Mouse (Mus musculus): ENCODE measurements around the gene Col12a1. TPM values are rescaled to one million over a fixed set of nuclear protein-coding genes. Genes with fewer than 3 reads are reported as not detected.
"Not testable (repeated sequence)": the region's sequence is repeated elsewhere in the genome, so short reads cannot be mapped to it uniquely, and the experiment has no call there.

Gene Col12a1
- total RNA-seq, 1 experiment from 2014 or later = not detected

DNA sequence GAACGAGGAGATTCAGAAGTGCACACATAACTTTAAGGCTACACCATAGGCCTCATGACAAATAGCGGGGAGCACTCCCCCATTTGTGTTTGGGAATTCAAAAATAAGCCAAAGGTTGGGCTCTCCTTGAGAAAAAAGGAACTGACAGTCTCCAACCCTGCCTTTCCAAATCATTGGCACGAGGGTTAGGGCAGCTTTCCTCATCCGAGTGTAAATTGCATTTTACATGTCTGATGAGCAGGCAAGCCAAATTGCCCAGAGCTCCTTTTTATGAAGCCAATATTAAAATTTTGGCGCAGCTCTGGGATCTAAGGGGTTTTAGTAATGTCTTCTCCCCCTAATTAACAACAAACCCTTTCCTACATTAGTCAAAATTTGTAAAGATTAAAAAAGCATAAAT lies 2.1 kb downstream of the Col12a1 start:
- ATAC-seq (replicated peaks; ENCODE audit: insufficient number of reproducible peaks, low FRiP score, low TSS enrichment, poor library complexity, severe bottlenecking) = no peak

DNA sequence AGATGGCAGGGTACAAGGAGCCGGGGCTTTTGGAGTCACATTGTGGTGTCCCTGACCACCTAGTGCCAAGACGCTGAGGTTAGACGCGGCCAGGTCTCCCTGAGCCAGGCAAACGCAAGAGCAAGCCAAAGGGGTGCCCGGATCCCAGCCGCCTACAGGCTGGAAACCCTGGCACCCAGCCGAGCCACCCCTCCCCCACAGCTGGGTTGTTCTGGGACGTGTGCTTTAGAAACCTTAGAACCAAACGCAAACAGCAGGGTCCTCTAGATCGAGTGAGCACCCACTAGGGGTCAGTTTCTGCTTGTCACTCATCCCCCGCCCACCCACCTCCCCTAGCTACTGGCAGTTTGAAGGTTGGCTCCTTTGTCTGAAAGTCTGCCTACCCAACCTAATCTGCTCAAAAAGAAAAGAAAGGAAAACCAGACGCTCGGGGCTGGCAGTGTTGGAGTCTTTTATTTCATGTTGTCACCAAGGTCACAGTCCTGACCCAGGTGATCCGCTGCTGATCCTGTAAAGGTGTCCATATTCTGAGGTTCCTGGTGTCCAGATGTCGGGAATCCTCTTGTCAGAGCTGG lies 4.1 kb downstream of the Col12a1 start:
- ATAC-seq (replicated peaks; ENCODE audit: insufficient number of reproducible peaks, low FRiP score, low TSS enrichment, poor library complexity, severe bottlenecking) = no peak

DNA sequence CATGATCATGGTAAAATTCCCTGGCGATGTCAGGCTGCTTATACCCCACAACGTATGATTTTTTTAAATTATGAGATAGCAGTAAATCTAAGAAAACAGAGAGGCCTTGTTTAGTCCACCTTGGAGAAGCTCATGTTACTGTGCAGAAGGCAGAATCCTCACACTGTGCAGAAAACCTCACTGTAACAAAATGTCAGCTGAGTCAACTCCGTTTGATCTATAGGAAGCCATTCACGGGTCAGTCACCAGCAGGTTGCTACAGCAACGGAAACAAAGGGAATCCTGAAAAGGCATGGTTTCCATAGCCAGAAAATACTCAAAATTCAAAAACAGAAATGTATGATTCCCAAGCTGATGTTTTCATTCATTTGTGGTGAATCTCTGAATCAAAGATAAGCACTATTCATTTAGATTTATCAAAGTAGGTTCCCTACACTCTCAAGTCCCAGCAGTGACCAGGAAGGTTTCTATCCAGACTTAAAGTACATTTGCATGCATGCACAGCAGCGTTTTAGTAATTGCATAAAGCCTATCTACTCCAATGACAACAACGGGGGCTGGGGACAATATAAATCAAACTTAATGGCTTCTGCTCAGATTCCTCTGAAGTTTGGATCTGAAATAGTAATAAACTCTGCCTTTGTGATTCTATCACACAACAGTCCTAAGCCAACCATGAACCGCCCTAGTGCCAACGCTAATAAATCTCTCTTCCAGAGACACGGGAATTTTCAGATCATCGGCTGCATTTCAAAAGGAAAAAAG lies 28.7 kb downstream of the Col12a1 start:
- no peak for ATAC-seq (replicated peaks; ENCODE audit: insufficient number of reproducible peaks, low FRiP score, low TSS enrichment, poor library complexity, severe bottlenecking)

DNA sequence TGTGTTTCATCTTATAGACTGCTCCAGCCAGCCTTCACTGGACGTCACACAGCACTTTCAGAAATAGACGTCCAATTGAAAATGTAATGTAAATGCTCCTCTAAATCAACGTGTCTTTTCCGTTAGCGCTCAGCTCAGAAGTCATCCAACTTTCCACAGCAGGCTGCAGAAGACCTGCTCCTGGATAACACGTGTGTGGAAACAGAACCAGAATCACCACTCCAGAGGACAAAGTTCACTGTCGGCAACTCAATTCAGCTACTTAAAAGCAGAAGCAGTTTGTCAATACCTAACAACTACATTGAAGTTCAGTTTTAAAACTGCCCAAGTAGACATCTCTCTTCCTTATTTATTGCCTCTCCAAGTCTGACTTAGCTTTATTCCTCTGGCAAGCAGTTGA lies 29.3 kb downstream of the Col12a1 start:
- ATAC-seq (replicated peaks; ENCODE audit: insufficient number of reproducible peaks, low FRiP score, low TSS enrichment, poor library complexity, severe bottlenecking) = no peak

DNA sequence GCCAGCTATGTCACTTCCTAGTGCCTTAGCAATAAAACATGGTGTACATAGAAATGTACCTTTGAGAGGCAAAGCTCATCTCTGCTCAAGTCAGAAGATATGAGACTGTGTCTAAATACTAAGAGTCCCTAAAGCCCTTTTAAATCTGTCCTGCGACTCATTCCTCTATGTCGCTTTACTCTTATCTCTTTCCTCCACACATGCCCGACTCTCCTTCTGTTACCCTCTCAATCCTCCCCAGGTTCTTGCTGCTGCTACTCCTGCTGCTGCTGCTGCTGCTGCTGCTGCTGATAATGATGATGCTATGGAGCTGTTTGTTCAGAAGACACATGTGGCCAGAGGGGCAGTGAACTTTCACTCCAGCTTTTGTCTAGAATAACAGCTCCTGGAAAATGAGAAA lies 31.4 kb downstream of the Col12a1 start:
- ATAC-seq (replicated peaks; ENCODE audit: insufficient number of reproducible peaks, low FRiP score, low TSS enrichment, poor library complexity, severe bottlenecking) = no peak

DNA sequence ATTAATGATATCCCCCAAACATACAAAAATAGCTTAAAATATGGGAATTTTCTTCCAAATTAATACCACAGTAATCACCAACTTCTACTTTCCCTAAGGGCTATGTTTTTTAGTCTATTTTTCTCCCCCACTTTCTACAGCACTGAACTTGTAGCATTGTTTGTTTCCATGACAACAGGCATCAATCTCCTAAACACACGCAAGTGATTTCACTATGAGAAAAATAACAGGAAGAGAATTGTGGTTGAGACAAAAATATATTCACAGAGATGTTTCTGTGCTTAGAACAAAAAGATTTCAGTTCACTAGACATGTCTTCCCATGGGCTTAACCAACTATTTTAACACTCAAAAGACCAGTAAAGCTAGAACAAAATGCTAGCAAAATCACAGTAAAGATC lies 32.6 kb downstream of the Col12a1 start:
- no peak for ATAC-seq (replicated peaks; ENCODE audit: insufficient number of reproducible peaks, low FRiP score, low TSS enrichment, poor library complexity, severe bottlenecking)

DNA sequence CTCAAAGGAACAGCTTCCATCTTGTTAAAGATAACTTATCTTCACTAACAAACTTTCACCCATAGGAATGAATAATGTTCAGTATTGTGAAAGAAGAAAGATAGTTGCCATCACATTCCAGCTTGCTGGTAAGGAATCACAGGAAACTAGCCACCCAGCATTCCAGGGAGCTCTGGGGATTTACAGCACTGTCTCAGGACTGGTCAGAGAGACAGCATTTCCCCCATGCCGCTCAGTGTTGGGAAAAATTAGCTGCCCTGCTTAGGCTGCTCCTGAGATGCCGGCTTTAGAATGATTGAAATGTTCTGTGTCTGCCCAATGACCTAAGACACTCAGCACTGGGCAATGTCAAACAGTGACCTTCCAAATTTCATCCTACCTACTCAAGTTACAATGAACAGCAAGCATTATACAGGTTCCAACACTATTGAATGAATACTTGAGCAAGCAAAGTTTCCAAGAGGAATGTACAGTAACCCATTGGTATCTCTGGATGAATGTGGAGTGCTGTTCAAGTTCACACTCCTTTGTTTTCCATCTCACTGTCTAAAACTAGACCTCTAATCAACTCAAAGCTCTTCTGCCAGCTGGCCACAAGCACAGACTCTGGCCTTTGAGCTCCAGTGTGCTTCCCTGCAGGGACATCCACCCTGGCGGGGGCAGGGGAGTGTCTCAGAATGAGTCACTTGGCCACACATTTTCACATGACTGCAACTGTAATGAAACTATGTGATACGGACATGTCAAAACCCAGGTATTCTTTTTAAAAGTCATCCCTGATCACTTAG lies 38.0 kb downstream of the Col12a1 start:
- ATAC-seq (replicated peaks; ENCODE audit: insufficient number of reproducible peaks, low FRiP score, low TSS enrichment, poor library complexity, severe bottlenecking) = no peak

DNA sequence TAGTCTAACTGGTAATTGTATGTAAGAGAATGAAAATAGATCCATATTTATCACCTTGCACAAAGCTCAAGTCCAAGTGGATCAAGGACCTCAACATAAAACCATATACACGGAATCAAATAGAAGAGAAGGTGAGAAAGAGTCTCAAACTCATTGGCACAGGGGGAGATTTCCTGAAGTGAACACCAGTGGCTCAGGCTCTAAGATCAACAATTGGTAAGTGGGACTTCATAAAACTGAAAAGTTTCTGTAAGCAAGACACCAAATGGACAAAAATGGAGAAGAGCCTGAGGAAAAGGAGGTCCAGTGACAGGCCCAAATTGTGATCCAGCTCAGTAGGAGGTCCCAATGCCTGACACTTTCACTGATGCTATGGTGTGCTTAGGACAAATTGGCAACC lies 49.8 kb downstream of the Col12a1 start:
- ATAC-seq (replicated peaks; ENCODE audit: insufficient number of reproducible peaks, low FRiP score, low TSS enrichment, poor library complexity, severe bottlenecking) = not testable (repeated sequence)

DNA sequence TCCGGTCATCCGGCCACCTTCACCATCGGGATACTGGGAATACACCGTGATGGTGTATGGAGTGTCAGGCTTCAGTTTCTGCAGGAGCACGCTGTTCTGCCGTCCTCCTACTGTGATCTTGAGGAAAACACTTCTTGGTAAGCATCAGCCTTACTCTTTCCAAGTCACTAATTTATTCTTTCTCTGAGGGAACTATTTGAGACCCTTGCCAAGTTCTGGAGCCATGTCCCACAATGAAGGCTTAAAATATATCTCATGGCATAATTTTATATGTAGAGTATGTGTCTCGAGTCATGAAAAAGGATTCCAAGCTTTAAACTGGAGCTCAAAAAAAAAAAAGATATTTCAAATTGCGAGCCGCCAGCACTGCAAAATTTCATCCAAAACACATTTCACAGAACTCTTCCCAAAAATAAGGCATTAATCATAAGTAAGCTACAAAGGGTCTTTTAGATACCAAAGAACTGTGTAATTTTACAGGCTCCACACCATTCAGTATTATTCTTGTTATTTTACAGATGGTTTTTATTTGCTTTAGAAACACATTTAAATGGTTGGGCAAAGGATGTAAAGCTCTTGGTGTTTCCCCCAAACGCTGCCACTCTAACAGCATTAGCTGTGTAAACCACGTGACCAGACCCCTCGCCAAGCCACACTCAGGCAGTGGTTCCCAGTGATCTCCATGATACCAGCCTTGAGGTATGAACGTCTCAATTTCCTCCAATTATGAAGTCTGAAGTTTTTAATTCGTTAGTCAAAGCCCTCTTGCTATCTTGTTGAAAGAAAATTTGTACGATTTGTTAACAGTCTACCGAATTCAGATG lies 65.1 kb downstream of the Col12a1 start:
- no peak for ATAC-seq (replicated peaks; ENCODE audit: insufficient number of reproducible peaks, low FRiP score, low TSS enrichment, poor library complexity, severe bottlenecking)

DNA sequence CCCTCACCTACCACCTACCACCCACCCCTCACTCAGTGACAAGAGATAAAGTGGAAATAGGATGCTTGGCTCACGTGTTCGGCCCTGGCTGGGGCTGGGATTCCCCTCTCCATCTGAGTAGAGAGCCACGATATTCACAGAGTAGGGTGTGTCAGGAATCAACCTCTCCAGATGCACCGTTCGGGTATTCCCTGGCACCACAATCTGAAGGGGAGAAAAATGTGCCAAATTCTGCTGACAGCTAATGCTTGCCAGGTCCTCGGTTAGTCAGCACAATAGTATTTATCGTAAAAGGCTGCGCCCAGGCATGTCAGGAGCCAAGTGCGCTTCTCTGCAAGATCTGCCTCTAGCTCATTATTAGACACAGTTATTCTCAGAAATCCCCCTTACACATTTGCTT lies 70.0 kb downstream of the Col12a1 start:
- no peak for ATAC-seq (replicated peaks; ENCODE audit: insufficient number of reproducible peaks, low FRiP score, low TSS enrichment, poor library complexity, severe bottlenecking)

DNA sequence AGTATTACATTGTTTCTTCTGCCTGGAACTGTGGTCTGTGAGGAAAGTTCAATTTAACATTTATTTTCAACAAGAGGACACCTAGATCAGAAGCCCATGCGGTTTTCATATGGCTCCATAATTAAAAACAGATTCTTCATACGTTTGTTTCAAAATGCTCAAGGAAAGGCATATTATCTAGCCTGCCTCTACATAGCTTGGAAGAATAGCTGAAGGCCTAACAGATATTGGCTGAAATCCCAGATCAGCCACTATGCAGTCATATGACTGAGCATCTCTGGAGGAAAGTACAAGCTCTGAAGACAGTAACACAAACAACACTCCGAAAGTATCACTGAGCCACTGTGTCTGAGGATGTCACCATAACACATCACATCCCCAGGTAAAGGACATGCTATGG lies 72.9 kb downstream of the Col12a1 start:
- no peak for ATAC-seq (replicated peaks; ENCODE audit: insufficient number of reproducible peaks, low FRiP score, low TSS enrichment, poor library complexity, severe bottlenecking)

DNA sequence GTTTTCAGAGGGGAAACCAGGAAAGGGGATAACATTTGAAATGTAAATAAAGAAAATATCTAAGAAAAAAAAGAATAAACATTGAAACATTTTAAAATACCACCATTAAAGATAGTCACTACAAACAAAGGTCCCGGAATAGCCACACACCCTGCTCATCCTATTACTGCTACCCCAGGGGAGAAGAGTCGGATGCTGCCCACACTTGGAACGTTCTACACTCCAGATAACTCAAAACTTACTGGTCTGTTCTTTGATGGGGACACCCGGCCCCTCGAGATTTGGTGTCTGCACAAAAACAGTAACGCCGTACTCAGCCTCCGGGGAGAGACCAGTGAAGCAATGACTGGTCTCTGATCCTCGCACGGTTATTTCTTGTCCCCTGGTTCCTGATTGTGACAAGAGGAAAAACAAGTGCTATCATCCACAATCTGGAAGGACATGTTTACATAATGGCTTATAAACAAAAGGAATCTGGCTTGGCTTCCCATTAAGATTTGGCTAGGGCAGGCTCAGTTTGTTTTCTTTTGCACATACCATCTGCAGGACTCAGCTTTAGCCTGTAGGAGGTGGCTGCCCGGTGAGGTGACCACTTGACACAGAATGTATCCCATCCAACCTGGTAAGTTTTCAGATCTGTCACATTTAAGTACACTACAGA lies 79.1 kb downstream of the Col12a1 start:
- no peak for ATAC-seq (replicated peaks; ENCODE audit: insufficient number of reproducible peaks, low FRiP score, low TSS enrichment, poor library complexity, severe bottlenecking)

DNA sequence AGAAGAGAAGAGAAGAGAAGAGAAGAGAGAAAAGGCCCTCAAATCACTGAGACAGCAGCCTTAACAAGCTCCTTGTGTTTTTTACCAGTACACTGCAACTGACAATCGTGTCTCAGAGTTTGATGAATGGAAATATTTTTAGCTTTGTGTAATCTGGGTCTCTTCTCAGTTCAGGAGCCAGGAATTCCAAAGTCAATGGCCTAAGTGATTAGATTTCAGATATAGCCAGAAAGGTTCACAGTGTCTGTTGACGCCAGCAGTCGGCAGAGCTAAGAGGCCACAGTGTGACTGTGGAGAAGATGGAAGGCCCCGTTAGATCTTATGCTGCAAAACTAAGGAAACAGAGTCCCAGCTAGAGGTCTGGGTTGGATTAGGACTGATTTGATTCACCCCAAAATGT lies 80.8 kb downstream of the Col12a1 start:
- no peak for ATAC-seq (replicated peaks; ENCODE audit: insufficient number of reproducible peaks, low FRiP score, low TSS enrichment, poor library complexity, severe bottlenecking)

DNA sequence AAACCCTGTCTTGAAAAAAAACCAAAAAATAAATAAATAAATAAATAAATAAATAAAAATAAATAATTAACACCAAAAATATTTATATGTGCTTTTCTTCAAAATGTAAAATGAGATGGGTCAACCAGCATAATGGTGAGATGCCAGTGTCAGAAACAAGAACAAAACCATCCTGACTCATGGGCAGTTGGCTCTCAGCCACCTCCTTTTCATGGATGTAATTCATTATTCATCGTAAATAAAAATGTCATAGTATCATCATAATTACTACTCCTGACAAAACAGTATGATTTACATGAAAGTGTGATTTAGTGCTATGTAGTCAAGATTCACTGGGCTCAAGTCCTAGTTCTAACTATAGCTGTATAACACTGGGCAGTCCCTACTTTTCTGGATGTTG lies 84.6 kb downstream of the Col12a1 start:
- ATAC-seq (replicated peaks; ENCODE audit: insufficient number of reproducible peaks, low FRiP score, low TSS enrichment, poor library complexity, severe bottlenecking) = no peak

DNA sequence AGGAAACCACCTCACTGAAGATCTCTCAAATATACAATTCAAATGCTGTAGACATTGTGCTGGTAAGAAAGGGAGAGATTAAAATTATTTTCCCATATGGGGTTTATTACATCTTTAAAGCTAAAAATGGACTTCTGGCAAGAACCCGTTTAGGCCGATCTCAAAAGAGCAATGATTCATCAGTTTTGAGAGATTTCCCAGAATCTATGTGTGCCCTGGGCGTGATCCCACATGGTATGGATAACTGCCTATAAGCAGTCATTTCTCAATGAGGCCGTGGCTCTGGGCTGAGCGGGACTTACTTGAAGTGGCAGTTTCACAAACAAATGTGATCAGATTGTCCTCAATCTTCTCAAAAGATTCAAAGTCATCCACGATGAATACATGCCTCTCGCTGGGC lies 87.4 kb downstream of the Col12a1 start:
- no peak for ATAC-seq (replicated peaks; ENCODE audit: insufficient number of reproducible peaks, low FRiP score, low TSS enrichment, poor library complexity, severe bottlenecking)

DNA sequence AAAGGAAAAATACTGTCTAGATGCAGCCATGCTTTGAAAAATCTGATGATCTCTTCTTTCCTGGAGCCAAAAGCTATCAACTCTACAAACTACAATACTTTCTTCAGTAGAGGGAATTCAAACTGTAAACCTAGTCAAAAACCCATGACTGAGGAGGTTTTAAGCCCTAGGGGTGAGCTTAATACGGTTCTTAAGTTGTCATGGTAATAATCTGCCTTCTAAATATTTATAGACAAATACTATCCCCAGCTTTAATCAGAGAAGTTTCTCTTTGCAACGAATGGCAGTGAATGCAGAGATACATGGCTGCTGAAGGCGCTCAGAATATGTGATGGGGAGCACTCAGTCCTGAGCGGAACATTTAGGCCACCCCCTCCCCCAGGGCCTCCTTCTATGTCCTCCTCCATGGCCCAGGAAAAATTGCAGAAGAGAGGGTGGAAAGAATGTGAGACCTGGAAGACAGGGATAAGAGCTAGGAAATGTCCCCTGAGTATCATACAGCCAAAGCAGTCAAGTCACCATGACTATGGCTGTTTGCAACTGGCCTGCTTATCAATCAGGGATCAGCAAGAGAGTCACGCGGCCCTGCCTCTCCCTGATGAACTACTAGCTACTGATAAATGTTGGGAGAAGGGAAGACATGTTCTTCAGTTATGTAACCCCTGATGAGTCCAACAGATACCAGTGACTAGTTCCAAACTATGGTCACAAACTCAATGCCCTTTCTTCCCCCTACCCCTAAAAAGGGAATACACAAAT lies 99.6 kb downstream of the Col12a1 start:
- no peak for ATAC-seq (replicated peaks; ENCODE audit: insufficient number of reproducible peaks, low FRiP score, low TSS enrichment, poor library complexity, severe bottlenecking)

DNA sequence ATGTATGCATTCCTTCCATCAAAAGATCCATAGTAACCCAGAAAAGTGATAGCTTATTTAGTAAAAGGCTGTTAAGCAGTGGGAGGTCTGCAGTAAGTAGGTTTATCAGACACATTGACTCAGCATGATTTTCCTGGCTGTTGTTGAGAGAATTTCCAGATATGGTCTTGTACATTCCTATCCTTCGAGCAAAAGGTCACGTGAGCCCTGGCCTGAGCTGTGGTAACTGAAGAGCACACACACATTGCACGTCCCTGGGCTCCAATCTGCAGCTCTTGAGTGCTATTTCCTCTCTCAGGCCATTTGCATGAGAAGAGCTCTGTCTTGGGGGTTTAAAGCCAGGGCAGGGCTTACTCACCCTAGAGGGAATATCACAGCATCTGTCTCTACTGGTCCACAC lies 101.3 kb downstream of the Col12a1 start:
- no peak for ATAC-seq (replicated peaks; ENCODE audit: insufficient number of reproducible peaks, low FRiP score, low TSS enrichment, poor library complexity, severe bottlenecking)

DNA sequence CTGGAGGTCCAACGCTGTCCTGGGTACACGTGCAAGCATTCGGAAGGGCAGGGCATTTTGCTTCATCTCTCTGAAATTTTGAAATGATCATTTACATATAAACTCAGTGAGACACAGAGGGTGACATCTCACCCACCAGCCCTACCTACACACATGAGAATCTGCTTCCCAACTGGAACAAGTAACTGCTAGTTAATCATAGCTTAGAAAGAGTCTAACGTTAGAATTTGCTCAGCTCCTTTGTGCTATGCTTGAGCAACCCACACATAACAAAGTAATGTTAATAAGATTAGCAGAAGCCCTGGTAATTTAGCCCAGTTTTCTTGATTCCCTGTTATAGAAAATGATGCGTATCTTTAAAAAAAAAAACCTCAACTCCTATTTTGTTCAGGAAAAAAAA lies 102.6 kb downstream of the Col12a1 start:
- ATAC-seq (replicated peaks; ENCODE audit: insufficient number of reproducible peaks, low FRiP score, low TSS enrichment, poor library complexity, severe bottlenecking) = no peak
